Mouse (Mus musculus): Measurements from ENCODE around the gene Tnrc18.

DNA sequence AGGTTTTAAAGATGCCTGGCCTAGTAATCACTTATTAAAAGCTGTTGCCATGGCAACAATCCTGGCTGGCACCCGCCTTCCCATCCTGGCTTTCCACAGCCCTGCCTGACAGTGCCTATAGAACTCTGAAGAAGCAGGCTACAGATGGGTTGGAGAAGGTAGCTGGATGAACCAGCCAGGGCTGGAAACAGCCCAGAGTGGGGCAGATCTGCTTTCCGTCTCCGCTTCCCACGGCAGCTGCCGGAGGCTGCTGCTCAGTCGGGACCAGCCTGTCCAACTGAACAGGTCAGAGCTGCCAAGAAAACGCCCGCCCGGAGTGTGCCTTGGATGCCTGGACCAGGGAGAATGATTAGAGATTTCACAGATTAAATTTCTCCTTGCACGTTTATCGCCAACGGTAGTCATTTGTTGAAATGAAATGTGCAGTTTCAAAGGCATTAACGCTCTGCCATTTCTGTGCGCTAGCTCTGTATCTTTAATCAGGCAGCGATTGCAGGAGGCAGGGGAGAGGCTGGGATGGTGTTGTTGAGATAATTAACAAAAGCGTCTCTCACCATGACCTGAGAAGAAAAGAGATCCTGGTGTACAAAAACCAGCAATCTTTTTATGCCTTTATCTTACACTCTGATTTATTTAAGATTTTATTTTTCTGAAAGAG lies 56.0 kb downstream of the Tnrc18 start:
- TF ChIP-seq CTCF (IDR thresholded peaks at IDR 0.05; ENCODE audit: borderline replicate concordance, insufficient read depth, low read depth, low read length) (no peak), POLR2A (IDR thresholded peaks at IDR 0.05; ENCODE audit: borderline replicate concordance, insufficient read depth, low read length) (no peak)
